Mouse (Mus musculus): ENCODE measurements around the gene Kctd21. TPM values are rescaled to one million over a fixed set of nuclear protein-coding genes. Genes with fewer than 3 reads are reported as not detected.

Gene Kctd21
- total RNA-seq, 2 experiments from 2014 or later = 12.5 to 14.6 TPM

DNA sequence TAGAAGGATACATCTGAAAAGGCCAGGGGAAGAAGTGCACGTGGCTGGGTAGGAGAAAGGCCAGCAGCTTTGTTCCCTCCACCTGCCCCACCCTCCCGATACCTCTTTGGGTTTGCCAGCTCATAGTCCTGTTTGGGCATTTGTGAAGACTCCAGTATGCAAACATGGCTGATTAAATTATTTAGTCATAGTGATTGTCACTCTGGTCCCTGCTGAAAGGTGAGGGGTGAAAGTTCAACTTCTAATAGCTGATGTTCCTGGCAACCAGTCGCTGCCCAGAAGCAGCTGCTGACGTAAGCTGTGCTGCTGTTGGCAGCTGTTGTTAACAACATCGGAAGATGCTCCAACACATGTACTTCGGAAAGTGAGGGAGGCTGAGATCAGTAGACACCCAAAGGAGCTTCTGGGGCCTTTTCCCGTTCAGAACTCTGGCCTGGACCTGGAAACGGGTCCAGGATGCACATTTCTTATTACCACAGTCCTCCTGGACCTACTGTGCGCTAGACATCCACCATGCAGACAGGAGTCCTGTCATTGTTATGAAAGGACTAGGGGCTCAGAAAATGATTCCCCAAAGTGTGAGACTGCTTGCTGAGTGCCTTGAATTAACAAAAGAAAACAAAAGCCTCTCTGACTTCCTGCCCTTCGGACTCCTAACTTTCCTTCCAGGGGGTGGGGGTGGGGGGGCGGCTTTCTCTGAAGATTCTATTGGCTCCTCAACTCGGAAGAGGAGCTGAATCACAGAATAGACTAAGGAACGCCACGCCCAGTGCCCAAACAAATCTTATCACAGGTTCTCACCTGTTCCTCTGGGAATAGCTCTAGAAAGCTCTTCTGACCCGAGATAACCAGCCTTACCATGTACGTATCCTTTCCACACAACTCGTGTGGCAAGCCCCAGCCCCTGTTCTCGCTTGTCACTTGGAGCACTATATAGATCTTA is 9.1 kb downstream of the Kctd21 start:
- intact Hi-C loops (cut with DNase I) = no loop called here
- TF ChIP-seq CTCF (IDR thresholded peaks at IDR 0.05) = no peak
- DNase-seq (ENCODE audit: extremely low spot score in 1 of 2, low spot score in 2 of 2) = no peak
- H3K27ac ChIP-seq = no peak overlapping the region
- H3K4me3 ChIP-seq = no peak overlapping the region

DNA sequence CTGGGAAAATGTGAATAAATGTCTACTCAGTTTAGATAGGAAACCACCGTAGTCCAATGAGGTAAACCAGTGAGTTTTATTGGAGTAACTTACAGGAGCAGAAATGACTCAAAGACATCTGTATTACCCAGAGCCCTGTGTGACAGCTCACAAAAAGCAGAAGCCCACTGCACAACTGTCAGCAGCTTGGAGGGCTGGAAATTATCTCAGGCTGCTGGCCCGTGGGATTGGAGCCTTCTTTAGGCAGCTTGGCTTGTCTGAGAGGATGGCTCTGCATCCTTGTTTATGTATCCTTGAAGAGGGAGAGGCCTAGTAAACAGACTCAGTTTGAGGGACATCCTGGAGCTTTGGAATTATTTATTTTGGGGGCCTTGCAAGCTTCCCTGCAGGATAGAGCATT is 10.8 kb downstream of the Kctd21 start:
- DNase-seq (ENCODE audit: extremely low spot score in 1 of 2, low spot score in 2 of 2) = no peak
- intact Hi-C loops (cut with DNase I) = no loop called here

DNA sequence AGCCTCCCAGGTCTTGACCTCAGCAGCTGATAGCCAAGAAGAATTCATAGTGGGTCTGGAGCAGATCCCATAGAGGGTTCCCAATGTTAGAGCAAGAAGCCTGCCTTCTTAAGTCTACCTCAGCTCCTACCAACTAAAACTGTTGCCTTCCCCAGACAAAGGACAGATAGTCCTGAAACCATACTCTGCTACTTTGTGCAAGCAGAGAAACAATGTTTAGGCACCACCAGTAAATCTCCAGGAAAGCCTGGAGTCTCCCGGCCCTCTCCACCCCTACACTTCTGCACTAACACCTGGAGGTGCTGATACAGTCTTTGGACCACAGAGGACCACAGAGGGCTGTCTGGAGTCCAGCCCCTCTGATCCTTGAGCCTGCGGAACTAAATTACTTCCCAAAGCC is 12.5 kb downstream of the Kctd21 start:
- no peak for DNase-seq (ENCODE audit: extremely low spot score in 1 of 2, low spot score in 2 of 2)
- intact Hi-C loops (cut with DNase I) = loop anchor here (1.0 kb wide), 2 partner anchors 43 to 99 kb away; no protein-coding TSS in a partner anchor
- TF ChIP-seq CTCF (IDR thresholded peaks at IDR 0.05) = no peak
- H3K27ac ChIP-seq = peak overlapping the region; percentile 78
- H3K4me3 ChIP-seq = no peak overlapping the region

More for the DNA sequence above, 10.8 kb downstream of the Kctd21 start:
- H3K4me3 ChIP-seq = no peak overlapping the region
- no peak for TF ChIP-seq CTCF (IDR thresholded peaks at IDR 0.05)
- H3K27ac ChIP-seq = no peak overlapping the region

DNA sequence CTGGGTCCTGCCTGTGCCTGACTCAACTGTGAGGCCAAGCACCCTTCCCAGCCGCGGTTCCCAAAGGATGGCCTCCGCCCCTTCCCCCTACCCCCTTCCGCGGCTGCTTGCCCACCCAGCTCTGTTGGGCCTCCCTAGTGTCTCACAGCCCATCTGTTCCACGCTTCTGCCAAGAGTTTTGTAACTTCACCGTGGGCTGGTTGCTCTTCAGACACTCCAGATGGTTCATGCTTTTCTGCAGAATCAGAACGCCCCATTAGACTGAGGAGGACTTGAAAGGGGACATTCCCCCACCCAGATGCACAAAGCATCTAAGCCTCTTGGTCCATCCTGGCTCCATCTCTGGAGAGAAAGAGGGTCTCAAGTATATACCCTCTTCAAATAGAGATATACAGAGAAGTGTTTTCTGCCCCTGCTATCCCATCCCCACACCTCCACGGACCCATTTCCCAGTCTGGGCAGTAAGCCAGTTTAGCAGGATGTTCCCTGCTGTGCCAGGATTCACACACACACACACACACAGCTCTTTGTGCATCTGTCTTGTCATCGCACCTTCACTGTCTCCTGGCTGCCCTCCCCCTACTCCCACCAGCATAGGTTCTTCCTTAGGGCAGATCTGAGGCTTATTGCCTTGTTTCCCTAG is 13.2 kb downstream of the Kctd21 start:
- no peak for TF ChIP-seq CTCF (IDR thresholded peaks at IDR 0.05)
- Histone ChIP-seq H3K4me3 (no peak overlapping the region), H3K27ac (peak overlapping the region; percentile 78)
- intact Hi-C loops (cut with DNase I) = loop anchor here (1.0 kb wide), 2 partner anchors 42 to 100 kb away; no protein-coding TSS in a partner anchor
- peak; percentile 62 to 80 for DNase-seq (ENCODE audit: extremely low spot score in 1 of 2, low spot score in 2 of 2)

DNA sequence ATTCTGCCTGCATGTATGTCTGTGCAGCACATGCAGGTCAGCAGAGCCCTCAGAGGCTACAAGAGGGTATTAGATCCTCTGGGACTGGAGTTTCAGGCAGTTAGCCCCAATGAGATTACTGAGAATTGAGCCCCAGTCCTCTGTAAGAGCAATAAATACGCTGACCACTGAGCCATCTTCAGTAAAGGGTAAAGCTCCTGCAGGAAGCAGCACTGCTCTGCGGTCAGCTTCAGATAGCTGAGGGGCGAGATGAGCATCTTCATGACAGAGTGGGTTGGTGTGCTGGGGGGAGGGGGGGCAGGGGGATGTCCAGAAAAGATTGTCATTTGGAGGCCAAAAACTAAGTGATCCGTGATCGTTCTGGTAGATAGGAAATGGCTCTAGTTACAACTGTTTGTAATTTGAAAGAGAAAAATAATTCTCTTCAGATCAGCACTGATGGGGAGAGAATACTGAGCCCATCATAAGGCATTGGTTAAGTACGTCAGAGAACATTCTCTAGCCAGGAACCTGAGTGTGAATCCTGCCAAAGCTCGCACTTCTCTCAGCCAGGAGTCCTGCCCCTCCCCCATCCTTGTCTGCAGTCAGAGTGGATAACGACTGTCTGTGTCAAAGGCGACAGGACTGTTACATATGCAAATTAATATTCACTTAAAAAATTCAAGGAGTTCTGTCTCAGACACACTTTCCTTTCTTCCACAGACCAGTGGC is 14.1 kb downstream of the Kctd21 start:
- DNase-seq (ENCODE audit: extremely low spot score in 1 of 2, low spot score in 2 of 2) = peak; percentile 3 to 7
- no peak for TF ChIP-seq CTCF (IDR thresholded peaks at IDR 0.05)
- H3K27ac ChIP-seq = peak overlapping the region; percentile 65
- H3K4me3 ChIP-seq = no peak overlapping the region
- intact Hi-C loops (cut with DNase I) = no loop called here

DNA sequence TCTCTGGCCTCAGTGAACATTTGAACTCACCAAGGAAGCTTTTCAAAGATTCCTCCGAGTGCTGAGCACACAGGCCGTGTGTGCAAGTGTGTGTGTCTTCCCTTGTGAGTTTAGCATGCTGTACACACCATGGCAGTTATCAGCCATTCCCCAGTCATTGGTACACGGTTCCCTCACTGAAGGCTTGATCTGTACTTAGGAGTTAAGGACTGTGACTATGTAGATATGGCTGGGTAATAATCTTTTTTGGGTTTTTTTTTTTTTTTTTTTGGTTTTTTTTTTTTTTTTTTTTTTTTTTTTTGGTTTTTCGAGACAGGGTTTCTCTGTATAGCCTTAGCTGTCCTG is 14.7 kb downstream of the Kctd21 start:
- Histone ChIP-seq H3K27ac (no peak overlapping the region; the same call in 1 of the 2 replicates), H3K4me3 (no peak overlapping the region)
- no peak for TF ChIP-seq CTCF (IDR thresholded peaks at IDR 0.05)
- intact Hi-C loops (cut with DNase I) = no loop called here
- peak in 1 of 2 experiments; percentile 3 for DNase-seq (ENCODE audit: extremely low spot score in 1 of 2, low spot score in 2 of 2)

DNA sequence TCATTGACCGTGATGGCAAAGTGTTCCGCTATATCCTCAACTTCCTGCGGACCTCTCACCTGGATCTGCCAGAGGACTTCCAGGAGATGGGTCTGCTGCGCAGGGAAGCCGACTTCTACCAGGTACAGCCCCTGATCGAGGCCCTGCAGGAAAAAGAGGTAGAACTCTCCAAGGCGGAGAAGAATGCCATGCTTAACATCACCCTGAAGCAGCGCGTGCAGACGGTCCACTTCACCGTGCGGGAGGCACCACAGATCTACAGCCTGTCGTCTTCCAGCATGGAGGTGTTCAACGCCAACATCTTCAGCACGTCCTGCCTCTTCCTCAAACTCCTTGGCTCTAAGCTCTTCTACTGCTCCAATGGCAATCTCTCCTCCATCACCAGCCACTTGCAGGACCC is 15.3 kb downstream of the Kctd21 start:
- no peak overlapping the region for H3K27ac ChIP-seq
- H3K4me3 ChIP-seq = no peak overlapping the region
- TF ChIP-seq CTCF (IDR thresholded peaks at IDR 0.05) = no peak
- intact Hi-C loops (cut with DNase I) = no loop called here
- DNase-seq (ENCODE audit: extremely low spot score in 1 of 2, low spot score in 2 of 2) = peak in 1 of 2 experiments; percentile 8

DNA sequence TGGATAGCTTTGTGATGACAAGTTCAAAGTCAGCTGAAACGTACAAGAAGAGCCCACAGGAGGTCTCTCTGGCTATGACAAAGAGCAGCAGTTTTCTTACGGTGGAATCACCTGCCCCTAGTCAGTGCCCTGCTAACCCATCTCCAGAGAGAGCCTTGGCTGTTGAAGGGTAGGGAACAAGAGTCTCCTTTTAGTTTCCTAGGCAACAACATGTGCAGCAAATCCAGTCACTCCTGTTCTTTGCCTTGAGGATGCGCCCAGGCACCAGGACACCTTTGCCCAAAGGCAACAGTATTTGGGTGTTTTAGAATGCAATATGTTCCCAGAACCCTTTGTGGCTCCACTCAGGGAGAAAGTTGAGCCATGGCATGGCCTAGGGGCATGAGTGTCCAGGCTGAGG is 16.2 kb downstream of the Kctd21 start:
- no peak for TF ChIP-seq CTCF (IDR thresholded peaks at IDR 0.05)
- H3K4me3 ChIP-seq = no peak overlapping the region
- no peak overlapping the region for H3K27ac ChIP-seq
- peak in 1 of 2 experiments; percentile 8 for DNase-seq (ENCODE audit: extremely low spot score in 1 of 2, low spot score in 2 of 2)
- intact Hi-C loops (cut with DNase I) = no loop called here

DNA sequence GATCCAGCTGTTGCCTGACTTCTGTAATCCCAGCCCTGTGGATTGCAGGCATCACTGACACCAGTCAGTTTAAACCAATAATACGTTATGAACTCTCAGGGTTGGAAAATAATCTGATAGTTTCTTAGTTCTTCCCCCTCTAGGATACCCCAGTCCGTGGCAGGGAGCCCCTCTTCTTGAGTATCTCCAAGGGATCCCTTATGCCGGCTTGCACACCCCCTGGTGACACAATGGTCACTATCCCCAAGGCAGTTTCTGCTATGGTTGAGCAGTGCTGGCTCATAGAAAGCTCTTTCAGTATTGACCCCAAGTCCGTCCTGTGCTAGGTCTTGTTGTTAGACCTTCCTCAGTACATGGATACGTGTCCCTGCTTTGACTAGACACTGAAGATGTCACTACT is 16.7 kb downstream of the Kctd21 start:
- Histone ChIP-seq H3K4me3 (no peak overlapping the region), H3K27ac (no peak overlapping the region)
- no peak for TF ChIP-seq CTCF (IDR thresholded peaks at IDR 0.05)
- intact Hi-C loops (cut with DNase I) = no loop called here
- no peak for DNase-seq (ENCODE audit: extremely low spot score in 1 of 2, low spot score in 2 of 2)

DNA sequence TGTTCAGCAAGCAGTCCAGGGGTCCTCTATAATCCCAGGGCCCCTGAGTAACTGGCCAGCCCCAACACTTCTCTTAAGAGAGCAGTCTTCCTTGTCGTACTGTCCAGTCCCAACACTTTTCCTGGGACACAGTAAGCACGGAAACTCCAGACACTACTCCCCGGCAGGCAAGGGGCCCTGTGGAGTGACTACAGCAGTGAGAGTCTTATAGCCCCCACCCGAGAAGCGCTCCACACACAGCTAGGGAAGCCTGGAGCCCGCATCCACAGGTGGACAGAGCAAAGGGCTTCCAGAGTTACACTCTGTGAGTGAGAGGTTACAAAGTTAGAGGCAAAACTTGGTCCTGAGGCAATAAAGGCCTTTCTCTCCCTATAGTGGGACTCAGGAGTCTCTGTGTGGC is 17.3 kb downstream of the Kctd21 start:
- no peak for TF ChIP-seq CTCF (IDR thresholded peaks at IDR 0.05)

DNA sequence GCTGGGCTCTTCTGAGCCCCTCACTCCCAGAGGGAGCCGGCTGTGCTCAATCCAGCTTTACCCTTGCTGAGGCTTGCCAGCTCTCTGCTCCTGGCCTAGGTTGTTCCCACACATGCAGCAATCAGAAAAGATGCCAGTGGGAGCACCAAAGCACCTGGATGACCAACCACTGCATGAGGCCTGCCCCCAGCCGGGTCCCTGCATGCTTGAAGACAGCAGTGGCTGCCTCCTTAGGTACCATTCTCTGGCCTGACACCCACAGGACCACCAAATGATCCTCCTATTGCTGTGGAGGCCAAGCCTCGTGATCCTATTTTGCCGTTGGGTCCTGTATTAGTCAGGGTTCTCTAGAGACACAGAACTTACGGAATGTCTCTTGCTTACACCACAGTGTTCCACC is 18.8 kb downstream of the Kctd21 start:
- intact Hi-C loops (cut with DNase I) = no loop called here
- Histone ChIP-seq H3K4me3 (no peak overlapping the region), H3K27ac (no peak overlapping the region)
- TF ChIP-seq CTCF (IDR thresholded peaks at IDR 0.05) = no peak
- no peak for DNase-seq (ENCODE audit: extremely low spot score in 1 of 2, low spot score in 2 of 2)

More for the DNA sequence above, 17.3 kb downstream of the Kctd21 start:
- DNase-seq (ENCODE audit: extremely low spot score in 1 of 2, low spot score in 2 of 2) = no peak
- Histone ChIP-seq H3K27ac (no peak overlapping the region), H3K4me3 (no peak overlapping the region)
- intact Hi-C loops (cut with DNase I) = no loop called here
